Mouse (Mus musculus): ENCODE data around the gene Slc22a8. TPM values are rescaled to one million over a fixed set of nuclear protein-coding genes. Genes with fewer than 3 reads are reported as not detected.

Gene Slc22a8
- not detected in 2 replicates for polyA plus RNA-seq (2014; fragmentation: Nextera tagmentation; extraction: Ambion mirVana)

DNA sequence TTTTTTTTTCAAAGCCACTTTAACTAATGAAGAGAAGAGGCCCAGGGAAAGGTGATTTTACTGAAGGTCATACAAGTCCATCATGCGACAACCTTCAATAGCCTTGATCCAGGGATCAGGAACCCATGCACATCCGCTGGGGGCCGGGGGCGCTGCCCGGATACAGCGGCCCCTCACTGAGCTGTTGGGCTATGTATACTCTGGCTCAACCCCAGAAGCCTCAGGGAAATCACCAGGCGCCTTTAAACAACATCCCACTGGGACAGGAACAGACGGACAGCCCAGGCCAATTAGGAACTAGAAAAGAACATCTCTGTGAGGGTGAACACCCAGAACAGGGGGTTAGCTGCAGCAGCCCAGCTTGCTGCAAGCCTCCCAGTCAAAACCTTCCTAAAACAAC is at the start of gene Slc22a8:
Gene Slc22a8 (plus strand): TSS at position 301 of the 400 bp plus-strand sequence.
- ATAC-seq (ENCODE audit: insufficient number of reproducible peaks, insufficient read depth, low FRiP score, low read depth) = no peak
- Histone ChIP-seq H3K27ac (replicated peaks in 1 of 2; ENCODE audit: control insufficient read depth in 1 of 2, insufficient read depth in 1 of 2, low read depth in 2 of 2, low read length in 2 of 2) (no peak within 1 kb of the TSS), H3K9ac (ENCODE audit: low read length) (no peak within 1 kb of the TSS), H3K9me3 (ENCODE audit: control insufficient read depth, low read length) (no peaks in the 10 kb centered on the region), H3K4me2 (ENCODE audit: low read length) (no peak within 1 kb of the TSS), H3K27me3 (ENCODE audit: control insufficient read depth, insufficient read depth, low read length) (no peaks in the 10 kb centered on the region), H3K4me3 (ENCODE audit: control insufficient read depth in 1 of 2, insufficient read depth in 1 of 2, low read depth in 1 of 2, low read length in 2 of 2) (no peak within 1 kb of the TSS), H3K4me1 (ENCODE audit: control insufficient read depth in 2 of 2, insufficient read depth in 2 of 2, low read length in 2 of 2) (peaks cover 5 to 9% of the 10 kb centered on the region in 2 experiments; a peak in 3 of 4 replicates), H3K36me3 (ENCODE audit: control insufficient read depth, insufficient read depth, low read length) (no peaks in the 10 kb centered on the region)
- WGBS = 78% methylated on average over 8 of the region's 8 CpGs

DNA sequence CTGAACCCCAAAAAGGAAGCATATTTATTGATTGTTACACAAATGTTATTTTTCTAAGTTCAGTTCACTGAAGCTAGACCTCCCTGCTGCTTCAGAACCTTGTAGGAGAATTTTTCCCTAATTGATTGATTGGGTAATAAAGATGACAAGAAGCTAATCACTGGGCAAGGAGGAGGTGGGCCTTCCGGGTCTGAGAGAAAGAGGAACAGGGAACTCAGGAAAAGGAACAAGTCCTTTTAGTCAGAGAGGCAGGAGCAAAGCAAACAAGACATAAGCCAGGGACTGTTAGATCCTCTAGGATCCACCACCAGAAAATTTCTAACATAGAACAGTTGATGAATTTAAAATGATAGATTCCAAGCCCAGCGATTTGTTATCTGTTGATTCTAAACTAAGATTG is 32.2 kb upstream of the Slc22a8 start:
- ATAC-seq (ENCODE audit: insufficient number of reproducible peaks, insufficient read depth, low FRiP score, low read depth) = no peak
- Histone ChIP-seq H3K4me2 (ENCODE audit: low read length) (no peak overlapping the region), H3K36me3 (ENCODE audit: control insufficient read depth, insufficient read depth, low read length) (no peaks in the 10 kb centered on the region), H3K9ac (ENCODE audit: low read length) (no peak overlapping the region), H3K27ac (replicated peaks in 1 of 2; ENCODE audit: control insufficient read depth in 1 of 2, insufficient read depth in 1 of 2, low read depth in 2 of 2, low read length in 2 of 2) (no peak overlapping the region), H3K9me3 (ENCODE audit: control insufficient read depth, low read length) (no peaks in the 10 kb centered on the region), H3K27me3 (ENCODE audit: control insufficient read depth, insufficient read depth, low read length) (no peaks in the 10 kb centered on the region), H3K4me1 (ENCODE audit: control insufficient read depth in 2 of 2, insufficient read depth in 2 of 2, low read length in 2 of 2) (peaks cover 0 to under 1% of the 10 kb centered on the region in 2 experiments; a peak in 1 of 4 replicates), H3K4me3 (ENCODE audit: control insufficient read depth in 1 of 2, insufficient read depth in 1 of 2, low read depth in 1 of 2, low read length in 2 of 2) (no peak overlapping the region)
- 64% methylated on average over 2 of the region's 2 CpGs for WGBS

DNA sequence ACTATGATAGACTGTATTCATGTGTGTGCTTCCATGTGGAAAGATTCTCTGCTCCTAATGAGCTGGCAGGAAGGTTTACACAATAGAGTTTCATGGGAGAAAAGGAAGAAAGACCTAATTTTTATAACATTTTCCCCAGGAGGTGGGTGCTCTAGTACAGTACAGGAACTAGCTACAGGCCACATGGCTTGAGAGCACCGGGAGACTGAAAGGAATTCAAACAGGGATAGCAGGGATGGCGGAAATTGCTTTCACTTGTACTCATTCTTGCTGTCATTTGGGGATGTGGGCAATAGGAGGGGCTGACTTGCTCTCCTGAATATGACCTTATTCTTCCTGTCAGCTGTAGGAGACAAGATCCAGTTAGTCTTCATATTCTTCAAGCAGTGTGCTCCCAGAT is 27.0 kb upstream of the Slc22a8 start:
- H3K4me3 ChIP-seq (ENCODE audit: control insufficient read depth in 1 of 2, insufficient read depth in 1 of 2, low read depth in 1 of 2, low read length in 2 of 2) = no peak overlapping the region
- H3K4me2 ChIP-seq (ENCODE audit: low read length) = no peak overlapping the region
- H3K9me3 ChIP-seq (ENCODE audit: control insufficient read depth, low read length) = no peaks in the 10 kb centered on the region
- no peaks in the 10 kb centered on the region for H3K27me3 ChIP-seq (ENCODE audit: control insufficient read depth, insufficient read depth, low read length)
- no peak overlapping the region for H3K9ac ChIP-seq (ENCODE audit: low read length)
- no peaks in the 10 kb centered on the region for H3K36me3 ChIP-seq (ENCODE audit: control insufficient read depth, insufficient read depth, low read length)
- no peak for ATAC-seq (ENCODE audit: insufficient number of reproducible peaks, insufficient read depth, low FRiP score, low read depth)
- 52% methylated on average over 2 of the region's 2 CpGs for WGBS
- H3K27ac ChIP-seq (replicated peaks in 1 of 2; ENCODE audit: control insufficient read depth in 1 of 2, insufficient read depth in 1 of 2, low read depth in 2 of 2, low read length in 2 of 2) = no peak overlapping the region
- peaks cover 4 to 11% of the 10 kb centered on the region in 2 experiments; a peak in 3 of 4 replicates for H3K4me1 ChIP-seq (ENCODE audit: control insufficient read depth in 2 of 2, insufficient read depth in 2 of 2, low read length in 2 of 2)

DNA sequence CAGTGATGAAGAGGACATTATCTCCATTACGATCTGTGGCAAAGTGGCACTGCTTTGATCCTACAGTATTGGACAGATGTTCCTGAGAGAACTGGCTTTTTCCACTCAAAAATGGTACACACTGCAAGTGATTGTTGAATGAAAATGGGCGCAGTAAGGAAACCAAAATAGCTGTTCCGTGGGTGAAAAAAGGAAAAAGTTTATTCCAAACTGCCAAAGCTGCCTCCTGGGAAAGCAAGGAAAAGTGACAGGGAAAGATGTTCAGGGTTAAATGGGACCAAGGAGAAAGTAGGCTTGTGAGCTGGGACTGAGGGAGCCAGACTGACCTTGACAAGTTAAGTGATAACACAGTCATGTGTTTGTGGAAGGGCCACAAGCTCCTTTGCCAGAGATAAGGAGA is 26.6 kb upstream of the Slc22a8 start:
- no peaks in the 10 kb centered on the region for H3K9me3 ChIP-seq (ENCODE audit: control insufficient read depth, low read length)
- H3K27ac ChIP-seq (replicated peaks in 1 of 2; ENCODE audit: control insufficient read depth in 1 of 2, insufficient read depth in 1 of 2, low read depth in 2 of 2, low read length in 2 of 2) = no peak overlapping the region
- ATAC-seq (ENCODE audit: insufficient number of reproducible peaks, insufficient read depth, low FRiP score, low read depth) = no peak
- H3K4me2 ChIP-seq (ENCODE audit: low read length) = no peak overlapping the region
- H3K27me3 ChIP-seq (ENCODE audit: control insufficient read depth, insufficient read depth, low read length) = no peaks in the 10 kb centered on the region
- no peak overlapping the region for H3K4me3 ChIP-seq (ENCODE audit: control insufficient read depth in 1 of 2, insufficient read depth in 1 of 2, low read depth in 1 of 2, low read length in 2 of 2)
- no peak overlapping the region for H3K9ac ChIP-seq (ENCODE audit: low read length)
- no peaks in the 10 kb centered on the region for H3K36me3 ChIP-seq (ENCODE audit: control insufficient read depth, insufficient read depth, low read length)
- peaks cover 4 to 11% of the 10 kb centered on the region in 2 experiments for H3K4me1 ChIP-seq (ENCODE audit: control insufficient read depth in 2 of 2, insufficient read depth in 2 of 2, low read length in 2 of 2)
- WGBS = 64% methylated on average over 3 of the region's 3 CpGs

DNA sequence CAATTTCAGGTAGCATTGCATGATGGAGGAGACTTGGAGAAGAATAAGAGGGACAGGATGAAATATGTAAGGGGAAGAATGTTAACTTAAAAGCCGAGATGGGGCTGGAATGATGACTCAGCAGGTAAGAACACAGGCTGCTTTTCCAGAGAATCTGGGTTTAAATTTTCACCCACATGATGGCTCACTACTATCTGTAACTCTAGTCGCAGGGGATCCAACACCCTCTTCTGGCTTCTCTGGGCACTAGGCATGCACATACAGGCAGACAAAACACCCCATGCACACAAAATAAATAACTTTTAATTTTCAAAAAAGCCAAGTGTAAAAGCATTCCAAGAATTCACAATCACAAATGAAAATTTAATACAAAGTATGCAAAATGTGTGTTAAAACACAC is 25.8 kb upstream of the Slc22a8 start:
- no peak overlapping the region for H3K4me2 ChIP-seq (ENCODE audit: low read length)
- ATAC-seq (ENCODE audit: insufficient number of reproducible peaks, insufficient read depth, low FRiP score, low read depth) = no peak
- WGBS = 31% methylated on average over 2 of the region's 2 CpGs
- no peak overlapping the region for H3K4me3 ChIP-seq (ENCODE audit: control insufficient read depth in 1 of 2, insufficient read depth in 1 of 2, low read depth in 1 of 2, low read length in 2 of 2)
- no peak overlapping the region for H3K27ac ChIP-seq (replicated peaks in 1 of 2; ENCODE audit: control insufficient read depth in 1 of 2, insufficient read depth in 1 of 2, low read depth in 2 of 2, low read length in 2 of 2)
- no peaks in the 10 kb centered on the region for H3K27me3 ChIP-seq (ENCODE audit: control insufficient read depth, insufficient read depth, low read length)
- H3K9me3 ChIP-seq (ENCODE audit: control insufficient read depth, low read length) = no peaks in the 10 kb centered on the region
- no peaks in the 10 kb centered on the region for H3K36me3 ChIP-seq (ENCODE audit: control insufficient read depth, insufficient read depth, low read length)
- H3K9ac ChIP-seq (ENCODE audit: low read length) = no peak overlapping the region
- H3K4me1 ChIP-seq (ENCODE audit: control insufficient read depth in 2 of 2, insufficient read depth in 2 of 2, low read length in 2 of 2) = peaks cover 4 to 11% of the 10 kb centered on the region in 2 experiments

DNA sequence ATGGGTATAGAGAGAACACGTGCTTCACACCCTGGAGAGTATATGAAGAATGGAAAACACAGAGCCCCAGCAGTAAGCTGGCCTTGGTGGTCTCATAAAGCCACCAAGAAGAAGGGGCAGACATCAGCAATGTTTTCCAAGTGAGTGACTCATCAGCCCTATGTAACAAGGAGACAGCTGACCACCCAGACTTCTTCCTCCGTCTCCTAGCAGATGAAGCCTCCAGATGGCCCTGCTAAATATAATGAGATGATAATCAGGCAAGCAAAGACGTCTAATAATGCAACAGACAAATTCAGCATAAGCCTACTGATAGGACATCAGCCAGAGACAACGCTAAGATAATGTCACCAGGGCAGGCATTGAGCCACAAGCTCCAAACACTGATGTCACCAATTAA is 25.1 kb upstream of the Slc22a8 start:
- Histone ChIP-seq H3K9me3 (ENCODE audit: control insufficient read depth, low read length) (no peaks in the 10 kb centered on the region), H3K9ac (ENCODE audit: low read length) (no peak overlapping the region), H3K4me3 (ENCODE audit: control insufficient read depth in 1 of 2, insufficient read depth in 1 of 2, low read depth in 1 of 2, low read length in 2 of 2) (no peak overlapping the region), H3K36me3 (ENCODE audit: control insufficient read depth, insufficient read depth, low read length) (no peaks in the 10 kb centered on the region), H3K4me2 (ENCODE audit: low read length) (no peak overlapping the region), H3K27ac (replicated peaks in 1 of 2; ENCODE audit: control insufficient read depth in 1 of 2, insufficient read depth in 1 of 2, low read depth in 2 of 2, low read length in 2 of 2) (no peak overlapping the region), H3K27me3 (ENCODE audit: control insufficient read depth, insufficient read depth, low read length) (no peaks in the 10 kb centered on the region), H3K4me1 (ENCODE audit: control insufficient read depth in 2 of 2, insufficient read depth in 2 of 2, low read length in 2 of 2) (peaks cover 4 to 11% of the 10 kb centered on the region in 2 experiments)
- WGBS = 39% methylated on average over 4 of the region's 4 CpGs
- ATAC-seq (ENCODE audit: insufficient number of reproducible peaks, insufficient read depth, low FRiP score, low read depth) = no peak

DNA sequence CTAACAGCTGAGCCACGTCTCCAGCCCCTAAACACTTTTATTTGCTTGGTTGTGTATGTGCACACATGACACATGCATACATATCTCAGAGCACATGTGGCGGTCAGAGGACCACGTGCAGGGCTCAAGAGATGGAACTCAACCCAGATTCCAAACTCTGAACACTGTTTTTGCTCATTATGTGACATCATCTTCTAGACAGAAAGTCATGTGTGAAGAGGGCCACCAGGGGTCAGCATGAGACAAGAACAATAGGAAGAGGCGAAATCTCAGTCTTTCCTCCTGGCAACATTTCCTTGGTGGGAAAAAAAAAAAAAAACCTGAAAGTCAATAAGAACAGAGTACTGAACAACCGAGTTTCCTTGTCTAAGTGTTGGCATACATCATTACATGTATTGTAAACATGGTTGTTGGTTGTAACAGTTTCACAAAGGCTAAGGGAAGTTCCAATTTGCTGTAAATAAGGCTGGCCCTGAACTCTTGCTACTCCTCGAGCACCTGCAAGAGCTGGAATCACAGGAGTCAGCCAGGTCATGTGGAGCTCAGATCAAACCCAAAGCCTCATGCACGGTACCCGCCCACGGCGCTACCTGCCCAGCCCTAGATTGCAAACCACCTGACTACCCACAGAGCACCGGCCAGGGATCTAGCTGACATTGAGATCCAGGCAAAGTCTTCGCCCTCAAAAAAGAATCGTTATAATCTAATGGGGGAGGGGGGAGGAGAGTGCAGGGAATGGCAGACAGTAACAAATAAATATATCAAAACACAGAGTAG is 23.8 kb upstream of the Slc22a8 start:
- ATAC-seq (ENCODE audit: insufficient number of reproducible peaks, insufficient read depth, low FRiP score, low read depth) = no peak
- 49% methylated on average over 13 of the region's 13 CpGs for WGBS
- H3K4me3 ChIP-seq (ENCODE audit: control insufficient read depth in 1 of 2, insufficient read depth in 1 of 2, low read depth in 1 of 2, low read length in 2 of 2) = no peak overlapping the region

More for the DNA sequence above, 23.8 kb upstream of the Slc22a8 start:
- no peaks in the 10 kb centered on the region for H3K36me3 ChIP-seq (ENCODE audit: control insufficient read depth, insufficient read depth, low read length)
- no peaks in the 10 kb centered on the region for H3K27me3 ChIP-seq (ENCODE audit: control insufficient read depth, insufficient read depth, low read length)
- H3K9me3 ChIP-seq (ENCODE audit: control insufficient read depth, low read length) = no peaks in the 10 kb centered on the region
- H3K4me2 ChIP-seq (ENCODE audit: low read length) = no peak overlapping the region
- H3K27ac ChIP-seq (replicated peaks in 1 of 2; ENCODE audit: control insufficient read depth in 1 of 2, insufficient read depth in 1 of 2, low read depth in 2 of 2, low read length in 2 of 2) = no peak overlapping the region
- peaks cover 4 to 15% of the 10 kb centered on the region in 2 experiments for H3K4me1 ChIP-seq (ENCODE audit: control insufficient read depth in 2 of 2, insufficient read depth in 2 of 2, low read length in 2 of 2)
- H3K9ac ChIP-seq (ENCODE audit: low read length) = no peak overlapping the region
